Mouse (Mus musculus): ENCODE results near the gene Zfp280b. TPM values are rescaled to one million over a fixed set of nuclear protein-coding genes. Genes with fewer than 3 reads are reported as not detected.
"Not testable (repeated sequence)": the region's sequence is repeated elsewhere in the genome, so short reads cannot be mapped to it uniquely, and the experiment has no call there.

Gene Zfp280b
- polyA plus RNA-seq (2016; fragmentation: Nextera tagmentation; extraction: Ambion mirVana): 38.4 and 41.2 TPM in 2 replicates

DNA sequence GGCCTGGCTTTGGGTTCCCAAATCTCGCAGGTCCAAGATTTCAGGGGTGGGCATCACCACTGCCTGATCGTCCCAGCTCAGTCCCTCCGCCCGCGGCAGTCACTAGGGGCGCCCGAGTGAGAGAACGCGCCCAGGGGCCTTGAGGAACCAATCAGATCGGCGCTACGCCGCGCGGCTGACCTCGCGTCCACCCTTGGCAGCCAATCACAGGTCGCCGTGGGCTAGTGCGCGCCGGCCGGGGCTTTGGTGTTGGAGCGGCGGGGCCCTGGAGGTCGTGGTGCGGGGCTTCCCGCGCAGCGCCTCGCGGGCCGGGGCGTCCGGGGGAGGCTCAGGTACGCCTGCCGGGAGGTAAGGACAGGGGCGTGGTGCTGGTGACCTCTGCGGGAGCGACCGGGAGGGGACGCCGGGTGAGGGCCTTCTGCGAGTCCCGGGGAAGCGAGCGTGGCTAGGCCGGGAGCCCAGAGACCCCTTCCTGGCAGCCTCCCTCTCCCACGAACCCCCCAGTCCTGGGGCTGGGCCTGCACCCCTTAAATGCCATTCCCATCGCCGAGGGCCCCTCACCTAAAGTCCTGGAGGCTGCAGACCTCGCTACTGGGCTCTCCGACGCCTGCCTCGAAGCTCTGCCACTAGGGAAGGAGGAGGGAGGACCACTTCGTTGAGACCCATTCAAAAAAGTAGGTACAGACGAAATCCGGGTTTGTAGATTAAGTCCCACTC lies at the start of gene Zfp280b:
Gene Zfp280b, plus strand, starts transcription at position 249 of the 717 bp plus-strand sequence.
- H3K4me1 ChIP-seq: peaks cover 18% of the 10 kb centered on the region
- H3K27me3 ChIP-seq (replicated peaks; ENCODE audit: low read depth, poor library complexity, severe bottlenecking): no peaks in the 10 kb centered on the region
- H3K9me3 ChIP-seq: no peaks in the 10 kb centered on the region
- peaks cover 35% of the 10 kb centered on the region for H3K36me3 ChIP-seq (replicated peaks)
- H3K4me3 ChIP-seq: peak within 1 kb of the TSS; percentile 95
- WGBS: under 1% methylated on average over 58 of the region's 58 CpGs
- peak; percentile 98 for DNase-seq (ENCODE audit: low spot score)
- H3K27ac ChIP-seq (replicated peaks): peak within 1 kb of the TSS; percentile 96

DNA sequence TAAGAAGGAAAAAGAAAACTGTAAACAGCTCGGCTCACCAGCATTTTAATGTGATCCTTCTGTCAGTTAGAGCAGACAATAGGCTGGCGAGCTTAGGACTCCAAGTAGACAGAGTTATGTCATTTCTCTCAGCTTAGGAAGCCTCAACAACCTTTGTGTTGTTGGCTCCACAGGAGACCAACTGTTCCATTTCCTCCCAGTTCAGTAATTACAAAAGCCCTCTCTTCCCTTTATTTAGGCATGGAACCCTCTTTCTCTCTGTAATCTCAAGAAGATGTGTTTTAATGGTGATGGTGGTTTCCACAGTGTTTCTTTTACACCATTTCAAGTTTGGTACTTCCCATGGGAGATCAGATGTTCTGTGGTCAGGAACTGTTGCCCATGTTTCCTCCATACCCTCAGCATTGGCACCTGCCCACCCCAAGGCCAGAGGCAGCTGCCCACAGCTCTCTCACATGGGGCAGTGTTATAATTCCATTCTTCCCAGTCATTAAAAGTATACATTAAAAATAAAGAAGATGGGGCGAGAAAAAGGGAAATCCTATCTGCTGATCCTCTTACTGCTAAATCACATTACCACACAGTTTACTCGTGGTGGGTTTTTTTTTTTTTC lies 41.9 kb upstream of the Zfp280b start:
- DNase-seq (ENCODE audit: low spot score): no peak
- Histone ChIP-seq H3K27me3 (replicated peaks; ENCODE audit: low read depth, poor library complexity, severe bottlenecking) (no peaks in the 10 kb centered on the region), H3K36me3 (replicated peaks) (no peaks in the 10 kb centered on the region), H3K4me3 (no peak overlapping the region), H3K27ac (replicated peaks) (no peak overlapping the region), H3K9me3 (no peaks in the 10 kb centered on the region), H3K4me1 (no peaks in the 10 kb centered on the region)
- WGBS: 71% methylated on average over 4 of the region's 4 CpGs

DNA sequence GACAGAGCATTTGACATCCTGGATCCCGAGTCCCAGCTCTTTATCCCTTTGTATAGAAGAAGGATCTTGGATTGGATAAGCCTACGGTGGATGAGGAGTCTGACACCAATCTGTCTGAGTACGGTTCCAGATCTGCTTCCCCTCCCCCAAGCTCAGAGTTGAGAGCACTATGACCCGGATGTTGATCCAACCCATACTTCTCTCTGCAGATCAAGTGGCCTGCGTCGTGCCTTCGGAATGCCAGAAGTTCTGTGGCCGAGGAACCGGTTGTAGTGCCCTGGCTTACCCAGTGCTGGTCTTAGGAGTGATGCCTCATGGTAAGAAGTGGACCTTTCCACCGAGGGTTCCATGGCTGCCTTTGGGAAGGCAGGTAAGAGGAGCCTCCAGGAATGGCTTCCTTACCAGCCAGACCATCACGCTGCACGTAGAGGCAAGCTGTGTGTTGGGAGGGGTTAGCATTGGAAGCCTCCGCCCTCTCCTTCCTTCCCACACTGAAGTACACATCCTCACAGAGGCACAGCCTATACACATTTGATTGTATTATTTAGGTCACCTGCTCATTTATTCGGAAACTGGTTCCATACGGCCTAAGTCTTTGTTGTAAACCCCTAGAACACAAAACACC lies 38.7 kb upstream of the Zfp280b start:
- Histone ChIP-seq H3K4me1 (0 out of 2 replicates have a peak, but pooled peaks cover 3% of the 10 kb centered on the region), H3K27me3 (replicated peaks; ENCODE audit: low read depth, poor library complexity, severe bottlenecking) (no peaks in the 10 kb centered on the region), H3K4me3 (no peak overlapping the region), H3K36me3 (replicated peaks) (no peaks in the 10 kb centered on the region), H3K27ac (replicated peaks) (no peak overlapping the region), H3K9me3 (no peaks in the 10 kb centered on the region)
- 88% methylated on average over 15 of the region's 15 CpGs for WGBS
- DNase-seq (ENCODE audit: low spot score): no peak

DNA sequence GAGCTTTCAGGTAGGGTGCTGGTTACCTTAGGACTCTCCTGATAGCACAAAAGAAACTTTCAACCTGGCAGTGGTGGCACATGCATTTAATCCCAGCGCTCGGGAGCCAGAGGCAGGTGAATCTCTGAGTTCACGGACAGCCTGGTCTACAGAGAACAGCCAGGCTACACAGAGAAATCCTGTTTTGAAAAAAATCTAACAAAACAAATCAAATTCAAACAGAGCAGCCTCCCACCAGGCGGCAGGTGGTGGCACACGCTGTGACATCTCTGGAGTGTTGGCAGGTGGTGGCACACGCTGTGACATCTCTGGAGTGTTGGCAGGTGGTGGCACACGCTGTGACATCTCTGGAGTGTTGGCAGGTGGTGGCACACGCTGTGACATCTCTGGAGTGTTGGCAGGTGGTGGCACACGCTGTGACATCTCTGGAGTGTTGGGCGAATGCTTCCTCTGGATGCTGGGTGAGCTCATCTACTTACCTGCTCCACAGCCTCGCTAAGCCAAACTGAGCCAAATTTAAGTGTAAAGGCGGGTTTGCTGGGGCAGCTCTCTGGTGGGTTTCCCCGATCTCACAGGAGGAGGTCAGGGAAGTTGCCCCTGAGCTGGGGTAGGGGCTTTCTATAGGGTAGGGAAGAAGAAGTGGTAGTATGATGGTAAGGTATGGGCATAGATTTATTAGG lies 37.8 kb upstream of the Zfp280b start:
- H3K4me1 ChIP-seq; H3K9me3 ChIP-seq; H3K27me3 ChIP-seq (replicated peaks; ENCODE audit: low read depth, poor library complexity, severe bottlenecking); DNase-seq (ENCODE audit: low spot score); H3K4me3 ChIP-seq; H3K36me3 ChIP-seq (replicated peaks); H3K27ac ChIP-seq (replicated peaks): not testable (repeated sequence)
- WGBS: 83% methylated on average over 13 of the region's 13 CpGs

DNA sequence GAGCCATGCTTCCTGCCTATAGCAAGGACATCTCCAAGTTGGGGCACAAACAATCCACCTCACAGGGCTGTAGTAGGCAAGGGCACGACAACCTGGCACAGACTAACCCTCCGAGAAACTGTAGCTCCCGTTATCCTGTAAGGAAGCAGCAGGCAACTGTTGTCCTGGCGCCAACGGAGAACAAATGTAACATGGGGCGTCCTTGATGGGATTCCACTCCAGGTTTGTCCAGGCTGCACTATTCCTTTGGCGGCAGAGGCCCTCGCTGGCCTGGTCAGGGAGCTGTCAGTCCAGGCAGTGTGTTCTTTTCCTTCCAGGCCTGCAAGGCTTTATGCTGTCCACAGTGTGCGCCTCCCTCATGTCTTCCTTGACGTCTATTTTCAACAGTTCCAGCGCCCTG lies 37.0 kb upstream of the Zfp280b start:
- no peak for DNase-seq (ENCODE audit: low spot score)
- Histone ChIP-seq H3K9me3 (no peaks in the 10 kb centered on the region), H3K4me3 (no peak overlapping the region), H3K27ac (replicated peaks) (no peak overlapping the region), H3K4me1 (peaks cover 5% of the 10 kb centered on the region; the same call in 1 of the 2 replicates), H3K36me3 (replicated peaks) (no peaks in the 10 kb centered on the region), H3K27me3 (replicated peaks; ENCODE audit: low read depth, poor library complexity, severe bottlenecking) (no peaks in the 10 kb centered on the region)
- 90% methylated on average over 11 of the region's 11 CpGs for WGBS

DNA sequence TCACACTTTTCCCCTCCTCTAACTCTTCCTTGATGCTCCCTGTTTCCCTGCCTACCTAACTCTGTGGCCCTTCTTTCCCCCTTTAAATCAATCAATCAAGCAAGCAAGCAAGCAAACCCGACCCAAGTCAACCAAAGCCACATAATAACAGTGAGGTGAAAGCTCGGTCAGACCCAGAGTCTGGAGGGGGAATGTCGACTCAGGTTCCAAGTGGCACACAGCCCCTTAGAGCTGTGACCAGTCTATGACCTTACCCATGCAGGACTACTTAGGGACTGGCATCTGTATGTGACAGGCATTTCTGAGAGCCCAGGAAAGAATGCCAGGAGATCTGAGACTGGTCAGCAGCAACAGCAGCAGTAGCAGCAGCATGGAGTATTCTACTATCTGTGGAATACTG lies 36.1 kb upstream of the Zfp280b start:
- Histone ChIP-seq H3K36me3 (replicated peaks) (no peaks in the 10 kb centered on the region), H3K4me1 (peaks cover 13% of the 10 kb centered on the region), H3K27ac (replicated peaks) (no peak overlapping the region), H3K4me3 (no peak overlapping the region), H3K9me3 (no peaks in the 10 kb centered on the region), H3K27me3 (replicated peaks; ENCODE audit: low read depth, poor library complexity, severe bottlenecking) (no peaks in the 10 kb centered on the region)
- no peak for DNase-seq (ENCODE audit: low spot score)
- 62% methylated on average over 3 of the region's 3 CpGs for WGBS

DNA sequence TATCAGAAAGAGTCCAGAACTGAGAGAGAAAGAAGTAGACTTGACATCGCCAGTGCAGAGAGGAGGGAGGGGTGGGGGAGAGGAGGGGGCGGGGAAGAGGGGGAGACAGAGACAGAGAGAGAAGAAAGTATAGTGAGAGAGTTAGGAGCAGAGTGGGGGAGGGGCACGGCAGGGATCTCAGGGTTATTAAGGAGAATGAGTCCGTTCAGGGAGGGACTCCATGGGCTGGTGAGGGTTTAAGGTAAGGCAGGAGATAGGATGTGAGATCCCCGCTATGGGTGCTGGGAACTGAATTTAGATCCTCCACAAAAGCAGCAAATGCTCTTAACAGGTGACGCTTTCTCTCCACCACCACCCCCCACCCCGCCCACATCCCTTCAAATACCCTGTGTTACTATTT lies 31.3 kb upstream of the Zfp280b start:
- Histone ChIP-seq H3K36me3 (replicated peaks) (no peaks in the 10 kb centered on the region), H3K27me3 (replicated peaks; ENCODE audit: low read depth, poor library complexity, severe bottlenecking) (0 out of 2 replicates have a peak, but pooled peaks cover 4% of the 10 kb centered on the region), H3K27ac (replicated peaks) (no peak overlapping the region), H3K4me1 (peaks cover 27% of the 10 kb centered on the region), H3K4me3 (no peak overlapping the region), H3K9me3 (no peaks in the 10 kb centered on the region)
- DNase-seq (ENCODE audit: low spot score): no peak
- 30% methylated on average over 7 of the region's 7 CpGs for WGBS

DNA sequence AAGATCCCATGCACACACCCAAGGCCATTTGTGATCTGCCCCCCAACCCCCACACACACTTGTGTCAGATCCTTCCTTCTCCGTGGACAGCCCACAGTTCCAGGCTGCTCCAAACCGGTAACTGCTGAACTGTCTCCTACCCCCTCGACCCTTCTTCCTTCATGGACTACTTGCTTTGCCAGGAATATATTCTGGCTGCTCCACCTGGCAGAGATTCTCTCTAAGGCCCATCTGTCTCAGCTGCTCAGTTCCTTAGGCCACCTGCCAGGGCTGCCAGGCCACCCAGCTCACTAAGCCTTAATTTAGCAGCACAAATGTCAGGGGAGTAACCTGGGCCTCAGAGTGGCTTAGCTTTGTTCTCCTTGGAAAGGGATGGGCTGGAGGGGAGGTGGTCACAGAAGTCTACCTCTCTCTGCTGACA lies 30.3 kb upstream of the Zfp280b start:
- H3K9me3 ChIP-seq: no peaks in the 10 kb centered on the region
- no peak overlapping the region for H3K4me3 ChIP-seq
- H3K36me3 ChIP-seq (replicated peaks): no peaks in the 10 kb centered on the region
- DNase-seq (ENCODE audit: low spot score): no peak
- H3K27me3 ChIP-seq (replicated peaks; ENCODE audit: low read depth, poor library complexity, severe bottlenecking): 0 out of 2 replicates have a peak, but pooled peaks cover 4% of the 10 kb centered on the region
- H3K27ac ChIP-seq (replicated peaks): no peak overlapping the region; the same call in 1 of the 2 replicates
- H3K4me1 ChIP-seq: peaks cover 25% of the 10 kb centered on the region
- WGBS: 41% methylated on average over 3 of the region's 3 CpGs

DNA sequence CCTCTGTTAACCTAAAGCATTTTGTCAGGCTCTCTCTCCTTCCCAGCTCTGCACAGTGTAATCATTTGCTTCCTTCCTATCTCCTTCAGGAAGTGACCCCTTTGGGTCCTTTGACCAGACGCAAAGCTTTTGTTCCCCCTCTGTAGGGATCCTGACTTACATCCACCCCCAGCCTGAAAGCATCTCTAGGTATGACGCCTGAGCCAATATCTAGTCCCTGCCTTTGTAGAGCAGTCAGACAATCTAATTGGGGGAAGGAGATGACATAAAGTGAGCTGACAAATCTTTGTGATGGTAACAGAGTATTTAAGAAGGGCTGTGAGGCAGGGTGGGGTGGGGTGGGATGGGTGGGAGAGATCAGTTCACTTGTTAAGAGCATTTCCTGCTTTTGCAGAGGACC lies 29.8 kb upstream of the Zfp280b start:
- 31% methylated on average over 2 of the region's 2 CpGs for WGBS
- Histone ChIP-seq H3K36me3 (replicated peaks) (no peaks in the 10 kb centered on the region), H3K27ac (replicated peaks) (no peak overlapping the region), H3K27me3 (replicated peaks; ENCODE audit: low read depth, poor library complexity, severe bottlenecking) (0 out of 2 replicates have a peak, but pooled peaks cover 4% of the 10 kb centered on the region), H3K4me3 (no peak overlapping the region), H3K4me1 (peaks cover 27% of the 10 kb centered on the region), H3K9me3 (no peaks in the 10 kb centered on the region)
- DNase-seq (ENCODE audit: low spot score): no peak

DNA sequence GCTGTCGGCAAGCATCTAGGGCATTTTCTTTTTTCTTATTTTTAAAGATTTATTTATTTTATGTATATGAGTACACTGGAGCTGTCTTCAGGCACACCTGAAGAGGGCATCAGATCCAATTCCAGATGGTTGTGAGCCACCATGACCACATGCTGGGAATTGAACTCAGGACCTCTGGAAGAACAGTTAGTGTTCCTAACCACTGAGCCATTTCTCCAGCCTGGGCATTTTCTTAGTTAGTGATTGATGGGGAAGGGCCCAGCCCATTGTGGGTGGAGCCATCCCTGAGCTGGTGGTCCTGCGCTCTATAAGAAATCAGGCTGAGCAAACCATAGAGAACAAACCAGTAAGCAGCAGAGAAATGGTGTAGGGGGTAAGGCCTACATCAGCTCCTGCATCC lies 29.2 kb upstream of the Zfp280b start:
- no peaks in the 10 kb centered on the region for H3K36me3 ChIP-seq (replicated peaks)
- 0 out of 2 replicates have a peak, but pooled peaks cover 4% of the 10 kb centered on the region for H3K27me3 ChIP-seq (replicated peaks; ENCODE audit: low read depth, poor library complexity, severe bottlenecking)
- H3K9me3 ChIP-seq: no peaks in the 10 kb centered on the region
- H3K4me1 ChIP-seq: peaks cover 27% of the 10 kb centered on the region
- WGBS: 93% methylated on average over 2 of the region's 2 CpGs
- no peak overlapping the region for H3K27ac ChIP-seq (replicated peaks)
- DNase-seq (ENCODE audit: low spot score): no peak
- H3K4me3 ChIP-seq: no peak overlapping the region

DNA sequence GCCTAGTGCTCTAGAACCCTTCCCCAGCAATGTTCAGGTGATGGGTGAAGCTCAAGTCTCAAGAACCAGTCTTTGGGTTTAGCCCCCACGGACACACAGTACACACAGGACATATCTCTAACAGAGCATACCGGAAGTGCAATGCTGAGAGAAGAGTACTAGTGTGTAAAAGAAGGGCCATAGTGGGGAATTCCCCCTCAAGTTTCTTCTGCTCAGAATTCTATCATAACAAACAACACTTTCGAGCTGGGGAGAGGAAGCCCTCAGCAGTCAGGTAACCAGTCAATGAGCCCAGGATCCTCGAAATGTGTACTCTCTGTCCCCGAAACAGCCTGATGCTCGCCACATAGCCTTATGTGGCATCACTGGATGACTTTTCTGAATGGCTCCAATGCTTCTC lies 26.1 kb upstream of the Zfp280b start:
- WGBS: 90% methylated on average over 6 of the region's 6 CpGs

DNA sequence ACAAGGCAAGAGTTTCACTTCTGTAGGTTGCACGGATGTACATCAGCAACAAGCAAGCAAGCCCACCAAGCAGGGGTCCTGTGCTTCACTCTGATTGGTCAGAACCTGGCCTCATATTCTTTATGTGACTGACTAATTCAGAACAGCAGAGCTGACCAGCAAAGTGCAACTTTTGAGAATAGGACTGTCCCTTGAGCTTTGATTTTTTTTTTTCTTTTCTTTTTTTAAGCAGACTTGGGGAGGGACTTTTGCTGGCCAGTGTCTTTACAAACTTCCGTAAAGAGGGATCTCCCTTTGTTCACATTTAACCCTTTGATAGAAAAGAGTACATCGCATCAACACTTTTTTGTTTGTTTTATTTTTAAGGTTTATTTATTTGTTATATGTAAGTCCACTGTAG lies 22.6 kb upstream of the Zfp280b start:
- Histone ChIP-seq H3K4me3 (no peak overlapping the region), H3K9me3 (no peaks in the 10 kb centered on the region), H3K27me3 (replicated peaks; ENCODE audit: low read depth, poor library complexity, severe bottlenecking) (no peaks in the 10 kb centered on the region), H3K4me1 (0 out of 2 replicates have a peak, but pooled peaks cover 3% of the 10 kb centered on the region), H3K36me3 (replicated peaks) (no peaks in the 10 kb centered on the region), H3K27ac (replicated peaks) (no peak overlapping the region)
- 86% methylated on average over 3 of the region's 3 CpGs for WGBS
- DNase-seq (ENCODE audit: low spot score): no peak

More for the DNA sequence above, 26.1 kb upstream of the Zfp280b start:
- Histone ChIP-seq H3K4me3 (no peak overlapping the region), H3K36me3 (replicated peaks) (no peaks in the 10 kb centered on the region), H3K27me3 (replicated peaks; ENCODE audit: low read depth, poor library complexity, severe bottlenecking) (0 out of 2 replicates have a peak, but pooled peaks cover 4% of the 10 kb centered on the region), H3K9me3 (no peaks in the 10 kb centered on the region), H3K4me1 (peaks cover 16% of the 10 kb centered on the region), H3K27ac (replicated peaks) (no peak overlapping the region)
- DNase-seq (ENCODE audit: low spot score): no peak
